Mouse (Mus musculus): ENCODE measurements around the gene Cldnd2. TPM values are rescaled to one million over a fixed set of nuclear protein-coding genes. Genes with fewer than 3 reads are reported as not detected.

Gene Cldnd2
- not detected for polyA plus RNA-seq (2014; fragmentation: Illumina TruSeq; extraction: RNeasy Lipid Tissue Mini Kit (QIAGEN cat#74804); ENCODE audit: low read depth, low replicate concordance)

DNA sequence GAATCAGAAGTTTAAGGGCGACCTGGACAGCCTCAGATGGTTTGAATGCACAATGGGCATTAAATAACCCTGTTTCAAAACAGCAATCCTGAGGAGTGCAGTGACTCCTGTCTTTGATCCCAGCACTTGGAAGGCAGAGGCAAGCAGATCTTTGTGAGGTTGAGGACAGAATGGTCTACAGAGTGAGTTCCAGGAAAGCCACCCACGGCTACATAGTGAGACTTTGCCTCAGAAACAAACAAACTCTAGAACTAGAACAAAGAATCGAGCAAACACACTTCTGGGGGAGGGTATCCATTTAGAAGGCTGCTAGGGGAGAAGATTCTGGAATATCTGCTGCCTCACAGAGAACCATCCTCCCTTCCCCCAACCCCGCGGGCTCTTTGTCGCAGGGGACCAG lies at the start of gene Cldnd2:
Gene Cldnd2 (plus strand): TSS at position 301 of the 400 bp plus-strand sequence.

DNA sequence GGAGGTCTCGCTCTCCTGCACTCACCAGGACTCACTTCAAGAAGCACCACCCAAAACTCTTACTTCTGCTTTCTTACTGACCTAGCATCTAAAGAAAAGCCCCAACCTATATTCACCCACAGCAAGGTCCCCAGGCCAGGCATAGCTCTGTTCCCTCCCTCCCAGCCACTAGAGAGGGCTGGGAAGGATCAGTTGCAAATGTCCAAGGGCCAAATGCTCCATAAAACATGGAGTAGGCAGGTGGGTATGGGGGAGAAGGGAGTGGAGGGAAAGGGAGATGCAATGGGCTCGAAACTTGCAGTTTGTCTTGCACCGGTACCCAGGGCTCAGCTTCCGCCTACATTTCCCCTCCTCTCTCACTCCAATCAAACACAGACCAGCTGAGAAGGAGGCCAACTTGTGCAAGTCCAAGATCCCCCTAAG lies 32.4 kb upstream of the Cldnd2 start, which contains the start of gene Siglecg:
Gene Siglecg (plus strand): TSS at position 74 of the 423 bp plus-strand sequence.

DNA sequence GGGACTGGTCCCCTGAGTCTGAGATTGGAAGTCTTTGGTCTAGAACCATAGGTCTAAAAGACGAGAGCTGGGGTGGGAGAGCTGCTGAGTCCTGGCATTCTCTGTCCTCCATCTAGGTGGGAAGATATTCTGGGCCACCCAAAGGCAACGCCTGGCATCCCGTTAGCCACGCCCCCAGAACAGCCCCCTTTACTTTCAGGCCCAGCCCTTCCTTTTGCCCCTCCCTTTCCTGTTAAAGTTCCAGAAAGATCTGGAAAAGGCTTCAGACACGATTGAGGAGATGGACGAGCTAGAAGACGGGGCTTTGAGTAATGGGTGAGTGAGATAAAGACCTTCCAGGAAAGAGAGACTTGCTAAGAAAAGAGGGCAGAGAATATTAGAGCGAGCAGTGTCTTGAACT lies 13.2 kb upstream of the Cldnd2 start, which contains the start of gene Lim2:
Gene Lim2 (plus strand): TSS at position 265 of the 400 bp plus-strand sequence.

DNA sequence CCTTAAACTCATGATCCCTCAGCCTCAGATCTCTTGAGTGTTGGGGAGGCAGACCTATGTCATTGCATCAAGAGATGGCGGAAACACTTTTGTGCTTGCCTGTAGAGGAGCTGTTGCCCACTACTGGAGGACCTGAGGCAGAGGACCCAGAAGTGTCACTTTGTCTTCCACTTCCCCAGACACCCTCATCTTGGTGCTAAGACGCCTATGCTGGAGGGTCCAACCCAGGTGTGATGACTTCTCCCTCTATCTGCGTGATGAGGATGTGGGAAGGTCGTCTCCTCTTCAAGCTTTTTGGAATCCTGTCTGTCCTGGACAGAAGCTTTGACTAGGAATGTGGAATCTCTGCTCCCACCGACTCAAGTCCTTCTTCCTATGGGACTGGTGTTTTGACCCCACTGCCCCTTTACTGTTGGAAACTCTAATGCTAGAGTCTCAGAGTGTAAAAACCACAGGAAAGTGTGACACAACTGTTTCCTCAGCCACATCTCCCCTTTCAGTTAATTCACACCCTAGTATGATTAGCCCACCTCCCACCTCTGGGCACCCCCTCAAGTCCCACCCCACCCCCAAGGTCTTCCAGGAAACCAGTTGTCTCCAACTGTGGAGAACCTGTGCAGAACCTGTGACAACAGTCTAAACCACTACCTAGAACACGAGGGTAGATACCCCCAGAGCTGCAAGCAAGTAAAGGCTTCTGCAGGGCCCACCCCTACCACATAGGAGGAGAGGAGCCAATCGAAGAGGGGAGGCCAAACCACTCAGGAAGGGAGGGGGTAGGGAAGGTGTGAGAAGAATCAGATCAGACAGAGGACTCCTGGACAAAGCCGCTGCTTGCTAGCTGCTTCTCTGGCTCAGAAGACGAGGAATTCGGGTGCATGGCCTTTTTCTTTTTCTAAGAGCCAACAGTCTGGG lies 4.0 kb upstream of the Cldnd2 start, which contains the start of gene Nkg7:
Gene Nkg7 (plus strand): TSS at position 733 of the 915 bp plus-strand sequence.

DNA sequence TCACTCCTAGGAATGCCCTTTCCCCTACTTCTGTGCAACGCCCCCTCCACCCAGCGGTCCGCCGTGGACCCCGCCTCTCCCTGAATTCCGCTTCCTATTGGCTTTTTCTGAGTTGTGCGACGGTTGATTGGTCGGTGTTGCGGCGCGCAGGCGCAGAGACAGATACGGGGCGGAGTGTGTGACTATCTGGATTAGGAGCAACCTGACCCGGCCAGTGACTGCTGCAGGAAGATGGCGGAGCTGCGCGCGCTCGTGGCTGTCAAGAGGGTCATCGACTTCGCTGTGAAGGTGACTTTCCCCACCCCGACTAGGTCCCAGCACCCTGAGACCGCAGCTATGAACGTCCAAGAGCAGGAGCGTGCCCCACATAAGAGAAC lies 3.3 kb downstream of the Cldnd2 start, which contains the start of the genes Etfb and Gm45233:
Gene Etfb (plus strand): TSS at position 167 of the 377 bp plus-strand sequence.
Gene Gm45233 (plus strand): TSS at position 212 of the 377 bp plus-strand sequence.

DNA sequence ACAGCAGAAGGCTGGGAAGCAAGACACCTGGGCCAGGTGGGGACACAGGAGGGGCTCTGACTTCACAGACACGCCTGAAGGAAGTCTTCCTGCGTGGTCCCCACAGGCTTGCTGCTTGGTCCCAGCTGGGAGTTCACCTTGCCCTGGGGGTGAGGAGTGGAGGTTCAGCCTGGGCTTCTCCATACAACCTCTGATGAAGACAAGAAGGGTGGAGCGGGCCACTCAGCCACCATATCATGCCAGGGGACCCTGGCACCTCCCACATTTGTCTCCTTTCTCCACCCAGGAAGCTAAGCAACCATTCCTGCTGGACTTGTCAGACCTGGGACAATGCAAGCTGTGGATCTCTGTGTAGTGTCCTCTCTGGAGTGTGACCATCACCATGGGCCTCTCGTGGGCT lies 22.3 kb downstream of the Cldnd2 start, which contains the start of gene Vsig10l:
Gene Vsig10l (plus strand): TSS at position 301 of the 400 bp plus-strand sequence.

DNA sequence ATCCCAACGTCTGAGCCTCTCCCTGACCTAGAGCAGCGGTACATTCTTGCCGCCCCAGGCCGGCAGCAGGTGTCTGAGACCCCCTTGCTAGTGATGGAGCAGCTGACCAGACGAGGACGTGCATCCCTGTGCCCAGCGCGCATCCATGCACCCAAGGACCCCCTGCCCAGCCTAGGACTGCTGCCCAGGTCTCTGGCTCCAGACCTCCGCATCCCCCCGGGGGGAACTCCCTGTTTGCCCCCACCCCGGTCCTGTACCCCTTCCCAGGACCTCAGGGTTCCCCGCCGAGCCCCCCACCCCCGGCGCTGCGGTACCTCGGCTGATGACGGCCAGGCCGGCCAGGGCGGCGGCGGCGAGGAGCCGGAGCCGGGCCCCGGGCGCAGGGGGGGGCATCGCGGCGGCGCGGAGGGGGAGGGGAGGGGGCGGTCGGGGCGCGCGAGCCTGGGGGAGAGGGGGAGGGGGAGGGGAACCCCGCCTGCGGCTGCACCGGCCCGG lies 49.1 kb downstream of the Cldnd2 start, which contains the start of gene Iglon5:
Gene Iglon5 (minus strand): TSS at position 445 of the 495 bp plus-strand sequence.

Other genes with a start within 250 kb of the Cldnd2 start
- 54.4 TPM for gene Zfp715, start 127.5 kb upstream of the Cldnd2 start, polyA plus RNA-seq (2014; fragmentation: Illumina TruSeq; extraction: RNeasy Lipid Tissue Mini Kit (QIAGEN cat#74804); ENCODE audit: low read depth, low replicate concordance)
- gene Siglecf, start 89.4 kb upstream of the Cldnd2 start, polyA plus RNA-seq (2014; fragmentation: Illumina TruSeq; extraction: RNeasy Lipid Tissue Mini Kit (QIAGEN cat#74804); ENCODE audit: low read depth, low replicate concordance) = 2.7 TPM
- gene Siglecg, start 32.6 kb upstream of the Cldnd2 start, polyA plus RNA-seq (2014; fragmentation: Illumina TruSeq; extraction: RNeasy Lipid Tissue Mini Kit (QIAGEN cat#74804); ENCODE audit: low read depth, low replicate concordance) = 1.9 TPM
- gene Lim2, start 13.1 kb upstream of the Cldnd2 start, polyA plus RNA-seq (2014; fragmentation: Illumina TruSeq; extraction: RNeasy Lipid Tissue Mini Kit (QIAGEN cat#74804); ENCODE audit: low read depth, low replicate concordance) = not detected
- gene Nkg7, start 3.7 kb upstream of the Cldnd2 start, polyA plus RNA-seq (2014; fragmentation: Illumina TruSeq; extraction: RNeasy Lipid Tissue Mini Kit (QIAGEN cat#74804); ENCODE audit: low read depth, low replicate concordance) = not detected
- 4.8 TPM for gene Etfb, start 3.3 kb downstream of the Cldnd2 start, polyA plus RNA-seq (2014; fragmentation: Illumina TruSeq; extraction: RNeasy Lipid Tissue Mini Kit (QIAGEN cat#74804); ENCODE audit: low read depth, low replicate concordance)
- gene Gm45233, start 3.3 kb downstream of the Cldnd2 start, polyA plus RNA-seq (2014; fragmentation: Illumina TruSeq; extraction: RNeasy Lipid Tissue Mini Kit (QIAGEN cat#74804); ENCODE audit: low read depth, low replicate concordance) = not detected
- gene Vsig10l, start 22.4 kb downstream of the Cldnd2 start, polyA plus RNA-seq (2014; fragmentation: Illumina TruSeq; extraction: RNeasy Lipid Tissue Mini Kit (QIAGEN cat#74804); ENCODE audit: low read depth, low replicate concordance) = 0.32 TPM
- gene Iglon5, start 49.3 kb downstream of the Cldnd2 start, polyA plus RNA-seq (2014; fragmentation: Illumina TruSeq; extraction: RNeasy Lipid Tissue Mini Kit (QIAGEN cat#74804); ENCODE audit: low read depth, low replicate concordance) = not detected
- not detected for gene 4931406B18Rik, start 65.2 kb downstream of the Cldnd2 start, polyA plus RNA-seq (2014; fragmentation: Illumina TruSeq; extraction: RNeasy Lipid Tissue Mini Kit (QIAGEN cat#74804); ENCODE audit: low read depth, low replicate concordance)
- gene Cd33, start 103.6 kb downstream of the Cldnd2 start, polyA plus RNA-seq (2014; fragmentation: Illumina TruSeq; extraction: RNeasy Lipid Tissue Mini Kit (QIAGEN cat#74804); ENCODE audit: low read depth, low replicate concordance) = 14.8 TPM
- gene Zfp658, start 121.5 kb downstream of the Cldnd2 start, polyA plus RNA-seq (2014; fragmentation: Illumina TruSeq; extraction: RNeasy Lipid Tissue Mini Kit (QIAGEN cat#74804); ENCODE audit: low read depth, low replicate concordance) = 1.5 TPM
- 17.7 TPM for gene Zfp719, start 138.8 kb downstream of the Cldnd2 start, polyA plus RNA-seq (2014; fragmentation: Illumina TruSeq; extraction: RNeasy Lipid Tissue Mini Kit (QIAGEN cat#74804); ENCODE audit: low read depth, low replicate concordance)
- not detected for gene Zfp819, start 166.4 kb downstream of the Cldnd2 start, polyA plus RNA-seq (2014; fragmentation: Illumina TruSeq; extraction: RNeasy Lipid Tissue Mini Kit (QIAGEN cat#74804); ENCODE audit: low read depth, low replicate concordance)
- gene Ceacam18, start 193.9 kb downstream of the Cldnd2 start, polyA plus RNA-seq (2014; fragmentation: Illumina TruSeq; extraction: RNeasy Lipid Tissue Mini Kit (QIAGEN cat#74804); ENCODE audit: low read depth, low replicate concordance) = 2.9 TPM
- gene Siglece, start 219.4 kb downstream of the Cldnd2 start, polyA plus RNA-seq (2014; fragmentation: Illumina TruSeq; extraction: RNeasy Lipid Tissue Mini Kit (QIAGEN cat#74804); ENCODE audit: low read depth, low replicate concordance) = 0.54 TPM
- gene Ctu1, start 231.2 kb downstream of the Cldnd2 start, polyA plus RNA-seq (2014; fragmentation: Illumina TruSeq; extraction: RNeasy Lipid Tissue Mini Kit (QIAGEN cat#74804); ENCODE audit: low read depth, low replicate concordance) = 2.9 TPM
- not detected for gene Klk14, start 249.6 kb downstream of the Cldnd2 start, polyA plus RNA-seq (2014; fragmentation: Illumina TruSeq; extraction: RNeasy Lipid Tissue Mini Kit (QIAGEN cat#74804); ENCODE audit: low read depth, low replicate concordance)